In the genomic region with DNA sequence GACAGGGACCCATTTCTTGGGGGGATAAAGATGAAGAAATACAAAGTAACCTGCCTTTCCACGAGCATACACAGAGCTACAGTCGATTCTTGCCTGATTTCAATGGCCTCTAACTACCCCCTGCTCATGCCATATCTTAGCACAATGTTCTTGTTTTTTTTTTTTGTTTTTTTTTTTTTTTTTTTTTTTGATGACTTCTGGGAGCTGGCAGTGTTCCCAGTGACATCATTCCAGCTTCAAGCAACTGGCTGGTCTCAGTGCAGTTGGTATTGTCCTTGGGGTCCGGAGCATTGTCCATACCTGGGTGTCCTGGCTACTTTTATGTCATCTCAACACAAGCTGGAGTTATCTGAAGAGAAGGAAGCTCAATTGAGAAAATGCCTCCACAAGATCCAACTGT, we compare ENCODE assay signal across 16 mouse cellular contexts. TPM values are rescaled to one million over a fixed set of nuclear protein-coding genes. Genes with fewer than 3 reads are reported as not detected.
"Had no signal": no experiment of that assay in that cellular context is flagged by ENCODE, and none has a peak within 500 bp of the region (broad histone marks: within the 10 kb centered on the region; RNA-seq: fewer than 3 reads in every experiment).

No protein-coding gene starts in this region.

- H3K4me3 ChIP-seq: lung, embryonic 15.5 days; megakaryocyte, embryonic 14.5 days; midbrain, embryonic 13.5 days; midbrain, embryonic 15.5 days; neural tube, embryonic 12.5 days; stomach, embryonic 15.5 days had no signal

- H3K27ac ChIP-seq: lung, embryonic 15.5 days; macrophage; midbrain, embryonic 13.5 days; midbrain, embryonic 15.5 days; neural tube, embryonic 12.5 days; stomach, embryonic 15.5 days; stomach, postnatal 0 days had no signal

- H3K9me3 ChIP-seq: lung, embryonic 15.5 days; megakaryocyte, embryonic 14.5 days; midbrain, embryonic 13.5 days; midbrain, embryonic 15.5 days; neural tube, embryonic 12.5 days; stomach, embryonic 15.5 days had no signal

- H3K9ac ChIP-seq: lung, embryonic 15.5 days; midbrain, embryonic 13.5 days; midbrain, embryonic 15.5 days; neural tube, embryonic 12.5 days; stomach, embryonic 15.5 days had no signal

- H3K27me3 ChIP-seq: lung, embryonic 15.5 days; midbrain, embryonic 13.5 days; midbrain, embryonic 15.5 days; neural tube, embryonic 12.5 days; stomach, embryonic 15.5 days had no signal

- H3K36me3 ChIP-seq: lung, embryonic 15.5 days; midbrain, embryonic 13.5 days; midbrain, embryonic 15.5 days; neural tube, embryonic 12.5 days; stomach, embryonic 15.5 days had no signal

- DNase-seq: lung, adult 2 months; lung, postnatal 14 days; lung, postnatal 36 days; right cerebral cortex, postnatal 14 days; thymus, adult 2 months; thymus, postnatal 25 days; thymus, postnatal 4 days had no signal

- H3K4me1 ChIP-seq: midbrain, embryonic 13.5 days; midbrain, embryonic 15.5 days; neural tube, embryonic 12.5 days had no signal

RNA-seq across cellular contexts. Expression of gene Mgst2, which starts 14.8 kb away (rescaled TPM):
- polyA plus RNA-seq: midbrain, embryonic 11.5 days had no signal
